Mouse (Mus musculus): ENCODE data around the gene Synpr.
A peak's percentile ranks its signal among the peaks of the same experiment; 100 is the strongest.

Gene Synpr

GRCm38 (mm10) chr14:13355569-13356362 lies 71.2 kb downstream of the Synpr start:
- DNase-seq (ENCODE audit: low read depth, low spot score), result peak; percentile 86

GRCm38 (mm10) chr14:13357101-13357667 lies 72.6 kb downstream of the Synpr start:
- no peak for DNase-seq (ENCODE audit: low read depth, low spot score)

GRCm38 (mm10) chr14:13358037-13358436 lies 73.5 kb downstream of the Synpr start:
- no peak for DNase-seq (ENCODE audit: low read depth, low spot score)

GRCm38 (mm10) chr14:13361184-13361583 lies 76.6 kb downstream of the Synpr start:
- DNase-seq (ENCODE audit: low read depth, low spot score), result no peak

GRCm38 (mm10) chr14:13361642-13362041 lies 77.1 kb downstream of the Synpr start:
- no peak for DNase-seq (ENCODE audit: low read depth, low spot score)

GRCm38 (mm10) chr14:13368309-13368708 lies 83.7 kb downstream of the Synpr start:
- DNase-seq (ENCODE audit: low read depth, low spot score), result no peak

- DNase-seq (ENCODE audit: low read depth, low spot score), result no peak
Measured at GRCm38 (mm10) chr14:13389081-13389480, 104.5 kb downstream of the Synpr start.

GRCm38 (mm10) chr14:13389954-13390353 lies 105.4 kb downstream of the Synpr start:
- DNase-seq (ENCODE audit: low read depth, low spot score), result no peak

GRCm38 (mm10) chr14:13399226-13400020 lies 114.8 kb downstream of the Synpr start:
- DNase-seq (ENCODE audit: low read depth, low spot score), result no peak

- DNase-seq (ENCODE audit: low read depth, low spot score), result no peak
Measured at GRCm38 (mm10) chr14:13411636-13412035, 127.1 kb downstream of the Synpr start.

- DNase-seq (ENCODE audit: low read depth, low spot score), result no peak
Measured at GRCm38 (mm10) chr14:13440723-13441122, 156.1 kb downstream of the Synpr start.

- no peak for DNase-seq (ENCODE audit: low read depth, low spot score)
Measured at GRCm38 (mm10) chr14:13444908-13445307, 160.3 kb downstream of the Synpr start.

GRCm38 (mm10) chr14:13453461-13454204 lies 169.1 kb downstream of the Synpr start:
- no peak for DNase-seq (ENCODE audit: low read depth, low spot score)

GRCm38 (mm10) chr14:13454991-13455390 lies 170.4 kb downstream of the Synpr start:
- DNase-seq (ENCODE audit: low read depth, low spot score), result no peak

- DNase-seq (ENCODE audit: low read depth, low spot score), result peak; percentile 8
Measured at GRCm38 (mm10) chr14:13459333-13459732, 174.8 kb downstream of the Synpr start.

- no peak for DNase-seq (ENCODE audit: low read depth, low spot score)
Measured at GRCm38 (mm10) chr14:13469211-13469610, 184.6 kb downstream of the Synpr start.

GRCm38 (mm10) chr14:13477821-13478220 lies 193.2 kb downstream of the Synpr start:
- DNase-seq (ENCODE audit: low read depth, low spot score), result no peak

- DNase-seq (ENCODE audit: low read depth, low spot score), result no peak
Measured at GRCm38 (mm10) chr14:13505355-13505754, 220.8 kb downstream of the Synpr start.

GRCm38 (mm10) chr14:13518608-13519139 lies 234.1 kb downstream of the Synpr start:
- no peak for DNase-seq (ENCODE audit: low read depth, low spot score)

GRCm38 (mm10) chr14:13519239-13520011 lies 234.8 kb downstream of the Synpr start:
- no peak for DNase-seq (ENCODE audit: low read depth, low spot score)

GRCm38 (mm10) chr14:13547746-13548145 lies 263.2 kb downstream of the Synpr start:
- no peak for DNase-seq (ENCODE audit: low read depth, low spot score)

All from retina, postnatal 7 days (tissue).